Mouse (Mus musculus): ENCODE measurements around the gene Sec13.
"Not testable (repeated sequence)": the region's sequence is repeated elsewhere in the genome, so short reads cannot be mapped to it uniquely, and the experiment has no call there.

The Sec13 gene

DNA sequence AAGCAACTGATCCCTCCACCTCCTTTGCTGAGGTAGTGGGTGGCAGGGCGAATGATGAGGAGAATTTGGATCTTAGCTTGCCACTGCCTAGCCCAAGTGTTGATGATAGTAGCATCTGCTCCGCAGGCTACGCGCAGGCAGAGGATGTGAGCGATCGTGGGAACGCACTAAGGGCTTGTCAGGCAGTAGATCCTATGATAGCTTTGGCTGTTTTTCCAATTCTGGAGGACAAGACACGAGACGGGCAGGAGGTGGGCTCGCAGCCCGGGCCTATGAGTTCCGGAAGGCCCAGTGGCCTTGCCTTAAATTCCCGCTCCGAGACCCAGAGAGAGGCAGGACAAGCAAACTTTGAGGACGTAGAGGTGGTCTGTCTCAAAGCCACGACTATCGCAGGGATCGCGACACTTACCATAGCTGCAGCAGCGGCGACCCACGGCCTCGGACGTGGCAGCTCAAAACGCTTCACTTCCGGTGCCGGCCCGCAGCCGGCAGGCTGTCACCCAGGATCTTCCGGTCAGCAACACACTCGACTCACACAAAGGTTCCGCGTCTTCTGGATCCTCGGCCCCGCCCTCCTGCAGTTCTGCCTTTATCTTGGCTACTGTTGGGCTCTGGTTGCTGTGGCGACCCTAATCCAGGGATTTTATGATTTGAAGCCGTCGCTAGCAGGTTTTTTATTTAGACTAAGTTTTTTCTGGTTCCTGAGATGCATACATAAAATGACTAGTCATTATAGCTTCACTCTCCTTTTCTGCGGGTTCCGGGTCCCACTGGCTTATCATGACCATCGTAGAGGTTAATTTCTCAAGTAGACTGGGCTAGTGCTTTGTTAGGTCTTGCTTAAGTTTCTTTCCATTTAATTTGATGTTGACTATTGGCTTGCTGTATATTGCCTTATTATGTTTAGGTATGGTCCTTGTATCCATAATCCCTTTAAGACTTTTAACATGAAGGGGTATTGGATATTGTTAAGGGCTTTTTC is at the start of gene Sec13:
TSS of gene Sec13 (minus strand) at position 508 of the 982 bp plus-strand sequence.
- DNase-seq (ENCODE audit: low spot score in 2 of 2) = peak in 1 of 2 experiments; percentile 86

DNA sequence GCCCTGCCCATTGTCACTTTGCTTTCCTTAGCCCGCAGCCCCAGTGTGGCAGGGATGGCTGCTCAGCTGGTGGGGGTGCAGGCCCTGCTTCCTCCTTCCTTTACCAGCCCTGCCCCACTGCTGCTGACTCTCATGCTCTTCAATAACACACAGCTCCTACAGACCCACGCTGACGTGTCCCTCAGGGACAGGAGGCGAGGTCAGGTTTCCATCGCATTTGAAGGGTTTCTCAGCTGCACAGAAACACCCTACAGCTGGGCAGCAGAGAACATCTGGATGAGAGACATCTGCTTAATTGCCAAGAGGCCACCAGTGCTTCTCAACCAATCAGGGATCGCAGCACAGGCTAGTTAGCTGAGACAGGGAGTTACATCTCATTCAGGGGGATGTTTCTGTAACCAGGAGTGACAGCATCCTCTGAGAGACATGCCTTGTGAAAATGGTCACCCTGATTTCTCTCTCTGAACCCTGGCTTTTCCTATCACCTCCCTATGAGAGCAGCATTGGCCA is 47.0 kb upstream of the Sec13 start:
- no peak for DNase-seq (ENCODE audit: low spot score in 2 of 2)

DNA sequence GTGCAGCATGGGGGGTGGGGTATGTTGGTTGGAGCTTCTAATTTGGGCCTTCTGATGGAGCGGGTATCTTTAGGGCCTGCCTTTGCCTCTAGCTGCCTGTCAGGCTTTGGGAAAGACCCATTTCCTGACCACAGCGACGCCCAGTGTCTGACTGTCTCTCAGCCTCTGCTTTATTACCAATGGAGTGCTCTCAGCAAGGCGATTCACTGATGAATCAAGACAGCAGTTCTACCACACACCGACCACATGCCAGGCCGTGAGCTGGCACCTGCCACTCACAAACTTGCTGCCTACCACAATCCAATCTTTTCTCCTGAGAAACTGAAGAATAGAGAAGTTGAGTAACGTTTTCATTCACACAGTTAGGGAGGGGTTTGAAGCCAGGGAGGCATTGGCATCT is 45.1 kb upstream of the Sec13 start:
- DNase-seq (ENCODE audit: low spot score in 2 of 2) = no peak

DNA sequence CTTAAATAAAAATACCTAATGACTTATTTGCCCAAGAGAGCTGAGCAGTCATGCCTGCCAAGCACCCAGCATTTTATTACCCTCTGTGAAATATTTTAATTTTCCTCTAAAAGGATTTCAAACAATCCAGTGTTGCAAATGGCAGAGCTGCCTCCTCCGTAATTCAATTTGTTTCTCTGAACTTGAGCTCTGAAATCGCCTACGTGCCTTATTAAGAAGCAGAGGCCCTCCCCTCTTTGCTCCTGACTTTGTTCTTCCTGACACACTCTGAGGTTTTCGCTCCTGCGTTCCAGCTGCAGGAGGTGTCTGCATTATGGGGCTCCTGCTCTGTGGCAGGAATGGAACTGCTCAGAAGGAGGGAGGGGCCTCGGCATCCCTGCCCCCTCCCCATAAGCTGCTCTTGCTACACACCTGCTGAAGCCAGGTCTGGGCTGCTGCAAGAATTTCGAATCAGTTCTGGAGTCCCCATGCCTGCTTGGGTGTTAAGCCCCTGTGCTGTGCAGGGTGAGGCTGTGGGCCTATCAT is 37.7 kb upstream of the Sec13 start:
- DNase-seq (ENCODE audit: low spot score in 2 of 2) = peak in 1 of 2 experiments; percentile 70

DNA sequence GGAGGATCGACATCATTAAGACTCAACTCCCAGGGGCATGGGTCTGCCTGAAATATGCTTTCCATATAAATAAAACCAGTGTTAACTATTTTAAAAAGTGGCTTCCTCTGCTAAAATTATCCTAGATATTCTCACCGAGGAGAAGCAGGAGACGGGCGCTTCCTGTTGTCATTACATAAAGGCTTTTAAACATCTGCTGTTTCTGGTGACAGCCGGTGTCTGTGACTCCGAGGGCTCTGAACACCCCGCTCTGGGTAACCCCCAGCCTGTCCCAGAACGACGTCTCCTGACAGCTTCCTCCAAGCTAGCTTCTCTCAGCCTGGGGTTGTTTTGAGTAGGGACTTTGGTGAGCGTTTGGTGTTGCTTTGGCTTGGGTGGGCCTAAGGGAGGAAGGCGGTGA is 28.3 kb upstream of the Sec13 start:
- peak in 1 of 2 experiments; percentile 53 for DNase-seq (ENCODE audit: low spot score in 2 of 2)

DNA sequence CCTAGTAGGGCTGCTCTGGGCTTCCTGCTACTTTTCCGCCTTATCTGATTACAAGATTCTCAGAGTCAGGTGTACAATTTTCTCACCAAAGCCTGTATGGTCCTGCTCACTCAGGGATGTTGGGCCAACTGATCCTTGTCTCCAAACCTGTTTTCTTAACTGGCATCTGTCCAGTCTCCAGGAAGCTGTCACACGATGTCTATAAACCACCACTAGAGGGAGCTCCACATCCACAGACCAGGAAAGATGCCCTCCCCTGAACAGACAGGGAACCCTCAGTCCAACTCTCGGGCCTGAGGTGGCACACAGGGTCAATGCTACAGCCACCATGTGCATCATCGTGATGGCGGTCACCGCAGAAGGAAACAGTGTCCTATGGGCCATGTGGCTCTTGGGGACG is 21.1 kb upstream of the Sec13 start:
- DNase-seq (ENCODE audit: low spot score in 2 of 2) = peak in 1 of 2 experiments; percentile 62

DNA sequence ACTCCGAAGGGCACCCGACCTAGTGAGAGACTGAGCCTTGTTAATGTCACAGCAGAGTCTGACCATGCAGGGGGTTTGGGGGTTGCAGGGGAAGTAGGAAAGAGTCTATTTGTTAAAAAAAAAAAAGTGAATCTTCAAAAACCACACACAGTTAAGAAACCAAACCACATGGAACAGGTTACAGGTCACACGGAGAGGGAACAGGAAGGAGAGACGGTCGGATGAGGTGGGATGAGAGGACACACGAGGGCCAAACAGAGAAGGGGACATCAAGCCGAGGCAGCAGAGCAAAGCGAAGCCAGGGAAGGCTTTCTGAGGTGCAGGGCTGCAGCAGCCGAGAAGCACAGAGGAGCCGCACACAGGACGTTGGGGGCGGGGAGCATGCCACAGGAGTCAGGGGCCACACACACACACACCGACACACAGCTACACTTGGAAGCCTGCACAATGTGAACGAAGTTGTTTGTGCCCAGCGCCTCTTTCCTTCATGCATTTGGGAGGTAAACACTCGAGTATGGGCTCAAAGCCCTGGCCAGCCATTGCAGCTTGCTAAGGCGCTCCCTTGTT is 8.7 kb upstream of the Sec13 start:
- DNase-seq (ENCODE audit: low spot score in 2 of 2) = no peak

DNA sequence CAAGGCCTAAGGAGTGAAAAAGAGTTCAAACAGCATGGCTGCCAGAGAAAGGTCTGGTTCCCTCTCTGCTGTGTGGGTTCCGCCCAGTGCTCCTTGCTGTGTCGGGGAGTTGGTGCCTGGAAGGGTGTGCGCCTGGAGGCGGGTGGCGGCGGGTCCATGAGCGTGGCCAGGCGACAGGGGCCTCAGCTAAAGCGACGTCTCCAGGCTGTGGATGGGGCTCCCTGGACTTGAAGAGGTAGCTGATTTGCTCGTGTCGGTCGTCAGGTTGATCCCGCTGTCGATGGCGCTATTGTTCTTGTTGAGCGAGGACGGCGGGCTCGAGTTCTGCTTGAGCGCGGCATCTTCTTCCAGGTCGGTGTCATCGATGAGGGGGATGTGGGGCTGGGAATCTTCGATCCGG is 7.8 kb upstream of the Sec13 start:
- DNase-seq (ENCODE audit: low spot score in 2 of 2) = no peak

DNA sequence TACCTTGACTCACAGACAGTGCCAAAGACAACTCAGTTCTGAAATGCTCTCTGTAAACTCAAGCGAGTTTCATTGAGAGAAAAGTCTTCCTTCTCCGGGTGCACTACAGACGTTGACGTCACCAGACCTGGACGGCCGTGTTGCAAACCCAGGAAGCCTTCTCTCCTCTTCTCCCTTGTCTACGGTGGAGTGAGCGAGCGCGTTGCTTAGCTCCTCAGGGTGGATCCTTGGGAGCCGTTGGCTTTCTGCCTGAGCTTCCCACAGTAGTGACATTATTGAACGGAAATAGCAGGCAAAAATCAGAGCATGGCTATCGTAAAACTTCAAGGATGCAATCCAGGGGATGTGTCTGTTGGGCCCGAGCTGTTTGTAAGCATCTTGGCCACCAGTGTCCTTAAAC is 6.7 kb upstream of the Sec13 start:
- peak in 1 of 2 experiments; percentile 39 for DNase-seq (ENCODE audit: low spot score in 2 of 2)

DNA sequence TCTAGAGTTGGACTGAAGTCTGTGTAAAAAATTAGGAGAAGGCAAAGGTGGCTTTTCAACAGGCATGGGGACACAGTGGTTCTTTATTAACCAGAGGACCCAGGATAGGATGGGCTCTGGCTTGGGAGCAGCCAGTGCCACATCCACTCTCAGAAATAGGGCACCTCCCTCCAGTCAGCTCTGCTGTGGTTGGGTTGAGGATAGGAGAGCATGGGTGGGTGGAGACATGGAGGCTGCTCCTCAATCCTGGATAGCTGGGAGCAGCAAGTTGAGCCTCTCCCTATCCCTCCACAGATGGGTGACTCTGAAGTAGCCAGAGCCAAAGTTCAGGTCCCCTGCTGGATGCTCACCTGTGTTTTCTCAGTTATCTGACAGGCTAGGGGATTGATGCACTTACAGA is 4.6 kb upstream of the Sec13 start:
- DNase-seq (ENCODE audit: low spot score in 2 of 2) = no peak

DNA sequence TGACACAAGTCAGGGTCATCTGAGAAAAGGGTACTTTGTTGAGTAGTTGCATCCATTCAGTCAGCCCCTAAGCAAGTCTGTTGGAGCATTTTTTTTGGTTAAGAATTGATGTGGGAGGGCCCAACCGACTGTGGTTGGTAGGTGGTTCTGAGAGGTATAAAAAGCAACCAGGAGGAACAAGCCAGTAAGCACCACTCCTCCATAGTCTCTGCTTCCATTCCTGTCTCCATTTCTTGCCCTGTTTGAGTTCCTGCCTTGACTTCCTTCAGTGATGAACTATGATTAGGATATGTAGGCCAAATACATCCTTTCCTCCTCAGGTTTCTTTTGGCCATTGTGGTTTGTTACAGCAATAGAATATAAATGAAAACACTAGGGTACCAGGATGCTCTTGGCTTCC is 2.6 kb upstream of the Sec13 start:
- no peak for DNase-seq (ENCODE audit: low spot score in 2 of 2)

DNA sequence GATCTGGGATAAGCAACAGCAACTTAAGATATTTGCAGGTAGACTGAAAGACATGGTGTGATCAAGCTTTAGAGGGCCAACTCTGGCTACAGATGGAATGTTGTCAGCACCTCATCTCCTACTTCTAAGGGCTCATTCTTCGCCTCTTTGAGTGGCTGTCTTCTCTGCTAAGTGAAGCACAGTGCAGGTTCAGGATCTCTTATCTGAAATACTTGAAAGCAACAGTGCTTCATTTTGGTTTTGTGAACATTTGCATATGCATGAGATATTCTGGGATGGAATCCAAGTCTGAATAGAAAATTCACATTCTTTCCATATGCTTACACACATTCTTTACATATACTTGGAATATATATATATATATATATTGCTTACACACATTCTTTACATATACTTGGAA is 1.8 kb upstream of the Sec13 start:
- no peak for DNase-seq (ENCODE audit: low spot score in 2 of 2)

DNA sequence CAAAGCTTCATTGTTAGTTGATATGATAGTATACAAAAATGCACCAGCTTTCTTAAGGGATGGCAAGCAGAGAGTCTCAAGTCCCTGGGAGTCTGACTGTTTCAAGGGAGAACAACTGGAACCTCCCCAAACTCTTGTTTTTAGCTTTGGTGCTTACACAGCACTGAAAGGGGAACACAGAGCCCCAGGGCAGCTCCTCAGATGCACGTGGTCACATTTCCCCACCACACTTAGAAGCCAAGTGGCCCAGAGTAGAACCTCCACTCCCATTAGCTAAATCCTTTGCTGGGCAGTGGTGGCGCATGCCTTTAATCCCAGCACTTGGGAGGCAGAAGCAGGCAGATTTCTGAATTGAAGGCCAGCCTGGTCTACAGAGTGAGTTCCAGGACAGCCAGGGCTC is 882 bp upstream of the Sec13 start:
- DNase-seq (ENCODE audit: low spot score in 2 of 2) = no peak

DNA sequence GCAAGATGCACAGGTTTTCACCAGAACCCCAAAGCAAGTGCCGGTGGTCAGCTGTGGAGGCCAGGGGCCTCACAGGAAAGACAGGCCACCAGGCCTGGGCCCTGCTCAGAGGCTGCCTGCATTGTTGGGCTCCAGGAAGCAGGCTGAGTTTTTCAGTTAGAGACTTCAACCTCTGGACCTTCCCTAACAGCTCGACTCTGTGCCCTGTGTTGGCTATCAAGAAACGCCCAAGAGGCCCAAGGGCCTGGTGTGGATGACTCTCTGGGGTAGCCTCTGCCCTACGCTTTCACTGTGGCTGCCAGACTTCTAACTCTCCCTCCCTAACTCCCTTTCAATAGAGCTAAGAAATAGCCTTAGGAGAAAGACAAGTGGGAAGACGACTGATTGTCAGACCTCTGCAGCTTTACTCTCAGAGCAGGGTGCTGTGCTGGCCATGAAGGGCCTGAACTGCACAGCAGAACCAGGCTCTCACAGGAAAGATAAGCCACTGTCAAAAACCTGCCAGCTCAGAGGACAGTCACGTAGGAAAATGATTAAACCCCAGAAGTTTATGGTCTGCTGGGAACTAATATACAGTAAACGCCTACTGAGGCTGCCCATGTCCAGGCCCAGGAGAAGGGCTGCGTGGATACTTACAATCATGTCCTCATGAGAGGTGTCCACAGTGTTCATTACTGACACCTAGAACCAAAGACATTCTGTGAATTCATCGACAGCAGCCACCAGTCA is 3.1 kb downstream of the Sec13 start:
- DNase-seq (ENCODE audit: low spot score in 2 of 2) = no peak

DNA sequence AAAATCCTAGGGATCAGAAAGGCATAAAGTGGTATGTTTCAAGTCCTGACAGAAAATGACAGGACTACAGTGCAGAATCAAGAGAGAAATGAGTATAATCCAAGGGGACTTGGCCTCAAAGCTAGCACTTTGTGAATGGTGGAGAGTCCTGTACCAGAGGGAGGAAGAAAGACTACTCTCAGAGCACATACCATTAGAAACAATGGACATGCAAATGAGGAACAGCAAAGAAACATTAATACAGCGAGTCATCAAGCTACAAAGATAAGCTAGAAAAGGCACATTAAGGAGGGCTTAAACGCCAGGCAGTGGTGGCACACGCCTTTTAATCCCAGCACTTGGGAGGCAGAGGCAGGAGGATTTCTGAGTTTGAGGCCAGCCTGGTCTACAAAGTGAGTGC is 9.2 kb downstream of the Sec13 start:
- DNase-seq (ENCODE audit: low spot score in 2 of 2) = no peak

DNA sequence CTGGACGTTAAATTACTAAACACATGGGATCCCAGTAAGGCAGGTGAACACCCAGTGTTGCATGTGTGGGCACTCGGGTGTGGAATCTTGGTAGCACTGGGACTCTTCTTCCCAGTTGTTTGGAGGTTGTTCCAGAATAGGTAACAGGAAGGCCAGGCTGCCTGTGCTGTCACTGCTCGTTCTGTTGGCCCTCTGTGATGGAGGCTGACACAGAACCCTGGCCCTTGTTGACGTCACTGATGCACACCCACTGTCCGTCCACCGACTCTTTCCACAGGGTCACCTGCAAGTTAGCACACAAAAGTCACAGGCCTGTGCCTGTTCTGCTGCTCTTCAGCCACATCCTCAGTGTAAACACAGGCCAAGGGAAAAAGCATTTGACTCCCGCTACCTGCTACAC is 12.4 kb downstream of the Sec13 start:
- DNase-seq (ENCODE audit: low spot score in 2 of 2) = no peak

DNA sequence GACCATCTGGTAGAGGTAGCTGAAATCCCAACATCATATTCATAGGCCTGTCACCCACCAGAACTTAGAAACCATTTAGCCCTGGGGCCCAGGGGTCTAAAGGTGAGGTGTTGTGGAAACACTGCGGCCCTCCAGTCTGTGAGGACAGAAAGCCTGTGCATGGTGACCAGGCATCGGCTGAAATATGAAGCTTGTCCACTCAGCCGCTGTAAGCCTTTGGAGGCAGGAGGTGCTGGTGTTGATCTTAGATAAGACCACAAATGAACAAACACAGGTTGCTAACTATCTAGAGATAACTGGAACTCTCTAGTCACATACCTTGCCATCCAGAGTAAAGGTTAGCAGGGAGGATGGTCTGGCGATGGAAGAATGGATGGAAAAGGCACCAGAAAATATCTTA is 19.5 kb downstream of the Sec13 start:
- DNase-seq (ENCODE audit: low spot score in 2 of 2) = no peak

DNA sequence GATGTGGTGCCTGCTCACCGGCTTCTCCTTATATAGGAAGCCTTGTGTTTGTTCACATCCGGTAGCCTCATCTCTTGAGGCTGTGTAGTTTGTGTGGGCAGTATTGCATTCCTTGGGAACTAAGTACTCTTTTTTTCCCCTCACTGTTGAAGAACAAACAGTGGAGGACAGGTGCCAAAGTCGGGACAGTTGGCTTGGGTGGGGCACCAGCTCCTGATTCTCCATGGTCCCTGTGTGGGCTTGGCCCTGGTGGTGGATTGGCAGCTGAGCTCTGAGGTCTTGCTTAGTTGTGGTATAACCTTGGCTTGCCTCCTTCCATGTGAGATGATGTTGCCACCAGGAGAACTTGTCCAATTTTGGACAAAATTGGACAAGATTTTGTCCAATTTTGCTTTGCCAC is 20.7 kb downstream of the Sec13 start, which contains the start of gene Ghrl:
TSS of gene Ghrl (minus strand) at position 3 of the 400 bp plus-strand sequence.
- no peak for DNase-seq (ENCODE audit: low spot score in 2 of 2)

DNA sequence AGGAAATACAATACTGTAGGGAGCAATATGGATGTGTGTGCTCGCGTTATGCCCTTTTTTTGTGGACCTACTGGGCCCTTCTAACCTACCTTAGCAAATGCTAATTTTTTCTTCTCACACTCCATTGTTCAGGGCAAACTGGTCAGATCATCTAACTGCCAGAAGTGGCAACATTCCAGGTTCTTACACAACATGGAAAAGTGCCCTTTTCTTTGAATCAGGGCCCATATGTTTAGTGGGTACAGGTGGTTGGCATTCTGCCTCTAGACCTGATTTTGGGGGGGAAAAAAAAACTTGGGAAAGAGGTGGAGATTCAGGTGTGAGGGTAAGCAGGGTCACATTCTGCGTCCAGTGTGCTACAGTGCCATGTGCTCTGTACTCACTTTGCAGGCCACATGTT is 23.0 kb downstream of the Sec13 start:
- DNase-seq (ENCODE audit: low spot score in 2 of 2) = no peak

DNA sequence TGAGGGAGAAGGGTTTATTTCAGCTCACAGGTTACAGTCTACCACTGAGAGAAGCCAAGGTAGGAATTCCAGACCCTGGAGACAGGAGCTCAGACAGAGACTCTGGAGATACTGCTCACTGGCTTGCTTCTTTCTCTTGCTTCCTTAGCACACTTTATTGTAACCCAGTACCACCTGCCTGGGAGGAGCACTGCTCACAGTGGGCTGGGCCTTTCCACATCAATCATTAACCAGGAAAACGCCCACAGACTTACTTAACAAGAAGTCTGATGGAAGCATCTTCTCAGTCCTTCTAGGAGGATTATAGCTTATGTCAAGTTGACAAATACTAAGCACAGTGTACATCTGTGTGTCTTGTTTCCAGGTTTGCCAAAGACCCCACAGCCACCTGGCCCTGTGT is 25.7 kb downstream of the Sec13 start:
- no peak for DNase-seq (ENCODE audit: low spot score in 2 of 2)

DNA sequence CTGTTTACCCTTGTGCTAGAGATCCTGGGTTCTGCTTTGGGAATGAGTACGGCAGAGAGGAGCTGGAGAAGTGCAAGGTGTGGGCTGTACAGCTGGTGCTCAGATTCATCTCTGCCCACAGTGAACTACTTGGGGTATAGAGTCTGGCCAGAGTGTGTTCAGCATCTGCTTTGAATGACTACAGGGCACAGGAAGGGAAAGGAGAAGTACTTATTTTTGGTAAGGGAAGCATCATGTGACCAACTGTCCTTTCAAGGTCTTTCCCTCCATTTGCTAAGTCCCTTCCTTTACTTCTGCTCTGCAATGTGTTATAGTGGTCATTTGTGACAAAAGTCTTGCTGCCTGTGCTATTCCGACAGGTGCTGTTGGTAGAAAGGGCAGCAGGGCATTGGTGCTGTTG is 26.3 kb downstream of the Sec13 start:
- peak in 1 of 2 experiments; percentile 16 for DNase-seq (ENCODE audit: low spot score in 2 of 2)

DNA sequence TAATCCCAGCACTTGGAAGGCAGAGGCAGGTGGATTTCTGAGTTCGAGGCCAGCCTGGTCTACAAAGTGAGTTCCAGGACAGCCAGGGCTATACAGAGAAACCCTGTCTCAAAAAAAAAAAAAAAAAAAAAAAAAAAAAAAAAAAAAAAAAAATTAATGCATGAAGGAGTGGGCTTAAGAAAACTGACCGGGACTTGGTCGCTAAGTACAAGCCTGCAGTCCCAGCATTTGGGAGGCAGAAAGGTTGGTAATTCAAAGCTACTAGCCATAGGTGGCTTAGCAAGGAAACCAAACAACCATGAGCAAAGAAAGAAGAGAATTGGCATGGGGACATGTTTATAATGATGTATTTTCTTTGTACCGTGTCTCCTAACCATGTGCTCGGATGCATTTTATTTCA is 27.2 kb downstream of the Sec13 start:
- DNase-seq (ENCODE audit: low spot score in 2 of 2) = not testable (repeated sequence)
